Mouse (Mus musculus): ENCODE measurements around the gene Ugt2a2.
"Not testable (repeated sequence)": the region's sequence is repeated elsewhere in the genome, so short reads cannot be mapped to it uniquely, and the experiment has no call there.

Gene Ugt2a2

GRCm38 (mm10) chr5:87482160-87482559, at the start of gene Ugt2a2:
Gene Ugt2a2 (minus strand): TSS chr5:87482260.
- DNase-seq (ENCODE audit: low read depth), result no peak

- DNase-seq (ENCODE audit: low read depth), result not testable (repeated sequence)
Measured at GRCm38 (mm10) chr5:87523561-87523960, 41.5 kb upstream of the Ugt2a2 start.

- DNase-seq (ENCODE audit: low read depth), result no peak
Measured at GRCm38 (mm10) chr5:87505776-87506458, 23.9 kb upstream of the Ugt2a2 start.

- no peak for DNase-seq (ENCODE audit: low read depth)
Measured at GRCm38 (mm10) chr5:87502687-87503086, 20.6 kb upstream of the Ugt2a2 start.

DNA sequence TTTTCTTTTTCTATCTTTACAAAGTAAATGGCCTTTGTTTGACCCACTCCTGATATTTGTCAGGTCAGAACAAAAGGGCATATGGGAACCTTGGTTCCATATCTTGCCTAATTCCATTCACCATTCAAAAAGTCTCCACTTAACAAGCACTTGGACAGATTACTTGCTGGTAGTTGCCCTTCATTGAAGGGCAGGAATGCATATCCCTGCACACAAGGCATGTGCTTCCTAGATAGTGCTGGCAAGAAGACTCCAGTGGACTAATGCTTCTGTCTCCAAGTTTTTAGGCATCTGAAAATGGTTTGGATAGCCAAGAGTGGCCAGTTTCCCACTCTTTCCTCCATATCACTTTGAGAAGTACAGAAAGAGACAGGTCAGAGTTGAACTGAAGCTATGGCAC, 17.3 kb upstream of the Ugt2a2 start:
- DNase-seq (ENCODE audit: low read depth), result no peak

GRCm38 (mm10) chr5:87498936-87499335, 16.9 kb upstream of the Ugt2a2 start:
- no peak for DNase-seq (ENCODE audit: low read depth)

- DNase-seq (ENCODE audit: low read depth), result no peak
Measured at GRCm38 (mm10) chr5:87490771-87491170, 8.7 kb upstream of the Ugt2a2 start, which contains the start of gene Ugt2a1. Gene Ugt2a1 (minus strand): TSS chr5:87490871.

GRCm38 (mm10) chr5:87486706-87487105, 4.6 kb upstream of the Ugt2a2 start, which contains the start of gene Gm43638:
Gene Gm43638 (minus strand): TSS chr5:87486806.
- not testable (repeated sequence) for DNase-seq (ENCODE audit: low read depth)

DNA sequence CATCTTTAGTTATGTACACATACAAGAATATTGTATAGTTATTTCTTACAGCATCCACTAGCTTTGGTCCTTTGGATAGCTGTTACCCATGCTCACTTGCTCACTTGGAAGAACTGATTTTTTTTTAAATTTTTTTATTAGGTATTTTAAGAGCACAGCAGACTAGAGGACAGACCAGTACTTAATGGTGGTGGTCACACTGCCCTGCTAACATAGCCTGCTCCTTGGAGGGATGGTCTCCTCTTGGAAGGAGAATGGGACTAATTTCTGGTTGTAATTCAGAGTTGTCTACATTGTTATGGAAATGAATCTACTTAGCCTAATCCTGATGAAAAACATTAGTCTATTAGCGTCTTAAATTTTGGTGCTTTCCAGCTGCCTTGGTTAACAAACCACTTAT, 23.2 kb downstream of the Ugt2a2 start:
- no peak for DNase-seq (ENCODE audit: low read depth)

GRCm38 (mm10) chr5:87457701-87458100, 24.4 kb downstream of the Ugt2a2 start:
- no peak for DNase-seq (ENCODE audit: low read depth)

GRCm38 (mm10) chr5:87456216-87456850, 25.7 kb downstream of the Ugt2a2 start:
- DNase-seq (ENCODE audit: low read depth), result no peak

DNA sequence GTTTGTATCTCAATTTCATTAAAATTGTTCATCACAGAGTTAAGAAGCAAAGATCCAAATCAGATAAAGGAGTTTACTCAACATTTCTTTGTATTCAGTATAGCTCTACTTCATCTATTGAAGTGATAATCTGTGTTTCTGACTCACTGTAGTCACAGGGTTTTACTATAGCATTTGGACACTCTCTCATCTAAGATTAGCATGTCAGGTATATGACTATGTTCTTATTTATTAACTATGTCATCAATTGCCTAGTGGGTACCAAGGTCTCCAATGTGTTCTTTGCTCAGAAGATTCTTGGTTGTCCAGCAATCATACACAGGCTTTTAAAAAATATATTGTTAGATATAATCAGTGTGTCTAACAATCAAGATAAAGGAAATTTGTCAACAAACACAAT, 26.5 kb downstream of the Ugt2a2 start:
- no peak for DNase-seq (ENCODE audit: low read depth)

GRCm38 (mm10) chr5:87452514-87452913, 29.5 kb downstream of the Ugt2a2 start:
- DNase-seq (ENCODE audit: low read depth), result not testable (repeated sequence)

DNA sequence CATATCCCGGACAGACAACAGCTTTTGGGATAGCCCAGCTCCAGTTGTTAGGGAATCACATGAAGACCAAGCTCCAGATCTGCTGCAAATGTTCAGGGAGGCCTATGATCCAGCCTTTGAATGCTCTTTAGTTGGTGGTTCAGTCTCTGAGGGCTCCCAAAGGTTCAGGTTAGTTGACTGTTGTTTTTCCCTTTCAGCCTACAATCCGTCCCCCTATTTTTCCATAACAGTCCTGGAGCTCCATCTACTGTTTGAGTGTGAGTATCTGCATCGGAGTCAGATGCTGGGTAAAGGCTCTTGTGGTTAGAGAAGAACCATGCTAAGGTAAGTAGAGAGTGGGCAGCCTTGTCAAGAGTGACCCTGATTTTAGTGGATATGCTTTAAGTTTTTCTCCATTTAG, 45.8 kb downstream of the Ugt2a2 start:
- DNase-seq (ENCODE audit: low read depth), result no peak

- no peak for DNase-seq (ENCODE audit: low read depth)
Measured at GRCm38 (mm10) chr5:87425676-87426075, 56.4 kb downstream of the Ugt2a2 start.

GRCm38 (mm10) chr5:87424041-87424440, 58.0 kb downstream of the Ugt2a2 start, which contains the start of gene Ugt2b38:
Gene Ugt2b38 (minus strand): TSS chr5:87424203.
- not testable (repeated sequence) for DNase-seq (ENCODE audit: low read depth)

Measured in induced T-regulatory cell, adult 2 months (primary cell).